Mouse (Mus musculus) myocyte (in vitro differentiated cells): ENCODE measurements around the gene Kif1bp.

ENCODE experiments used
- CEBPB ChIP-seq: IDR thresholded peaks from 2 replicates; pipeline ENCODE4 v1.6.1; 2011; ENCODE audit warnings: mild to moderate bottlenecking, moderate library complexity; ENCODE audit not compliant: poor library complexity, insufficient read depth, severe bottlenecking
- E2F4 ChIP-seq: IDR thresholded peaks from one replicate; pipeline ENCODE4 v1.6.1; 2011; ENCODE audit warnings: mild to moderate bottlenecking, control low read depth, moderate library complexity; ENCODE audit not compliant: insufficient read depth
- MAX ChIP-seq: IDR thresholded peaks from one replicate; pipeline ENCODE4 v1.6.1; 2011; ENCODE audit warnings: low read depth, mild to moderate bottlenecking, control low read depth
- MYOD1 ChIP-seq, 3 experiments: IDR thresholded peaks; one replicate each; pipeline ENCODE4 v1.6.1; 2011; ENCODE audit warnings: control low read depth in 2 of 3, low read depth in 2 of 3, mild to moderate bottlenecking in 2 of 3, moderate library complexity in 1 of 3; ENCODE audit not compliant: insufficient read length in 2 of 3, control insufficient read depth in 1 of 3
- MYOG ChIP-seq, 3 experiments: IDR thresholded peaks; one replicate each; pipeline ENCODE4 v1.6.1; 2011; ENCODE audit warnings: control low read depth in 2 of 3, low read depth in 2 of 3, mild to moderate bottlenecking in 2 of 3; ENCODE audit not compliant: insufficient read length in 2 of 3, control insufficient read depth in 1 of 3, insufficient read depth in 1 of 3
- POLR2A ChIP-seq: IDR thresholded peaks from one replicate; pipeline ENCODE4 v1.6.1; 2011; ENCODE audit warnings: low read depth, mild to moderate bottlenecking, control low read depth, moderate library complexity; ENCODE audit not compliant: insufficient read length
- POLR2AphosphoS2 ChIP-seq: IDR thresholded peaks from one replicate; pipeline ENCODE4 v1.6.1; 2011; ENCODE audit warnings: low read depth, control low read depth; ENCODE audit not compliant: insufficient read length
- SRF ChIP-seq: IDR thresholded peaks from one replicate; pipeline ENCODE4 v1.6.1; 2011; ENCODE audit warnings: low read depth; ENCODE audit not compliant: control insufficient read depth, insufficient read length
- TCF12 ChIP-seq: IDR thresholded peaks from one replicate; pipeline ENCODE4 v1.6.1; 2011; ENCODE audit warnings: mild to moderate bottlenecking, control low read depth; ENCODE audit not compliant: poor library complexity, insufficient read depth, severe bottlenecking
- USF1 ChIP-seq: IDR thresholded peaks from one replicate; pipeline ENCODE4 v1.6.1; 2011; ENCODE audit warnings: low read depth, mild to moderate bottlenecking, control low read depth, moderate library complexity

- TF ChIP-seq POLR2A (peak; percentile 96), MYOG (IDR thresholded peaks at IDR 0.05; ENCODE audit: control insufficient read depth in 1 of 3, insufficient read depth in 1 of 3, insufficient read length in 2 of 3, low read depth in 2 of 3) (no peak), TCF12 (no peak), USF1 (no peak), E2F4 (no peak), MYOD1 (IDR thresholded peaks at IDR 0.05; ENCODE audit: control insufficient read depth in 1 of 3, insufficient read length in 2 of 3, low read depth in 2 of 3) (no peak), SRF (no peak), MAX (no peak), CEBPB (no peak), POLR2AphosphoS2 (peak; percentile 94)
Measured at GRCm38 (mm10) chr10:62578338-62579100, at the start of gene Kif1bp.
